Mouse (Mus musculus) left cerebral cortex, postnatal 10 days (tissue): Measurements from ENCODE around the gene Sik3. TPM values are rescaled to one million over a fixed set of nuclear protein-coding genes. Genes with fewer than 3 reads are reported as not detected.

ENCODE experiments used
- DNase-seq, 2 experiments: peaks; one replicate each; pipeline ENCODE4 v3.0.0; 2021 to 2022; ENCODE audit warnings: low spot score in 2 of 2, mixed read lengths in 1 of 2; ENCODE audit errors: extremely low spot score in 1 of 2
- intact Hi-C: fragments of 180-260 bp; cut with DNase I; formaldehyde crosslinking; loops from one replicate; pipeline ENCODE4 v1.15.1; 2025
- total RNA-seq, 2 experiments: library from RNA; stranded (reverse); gene quantifications; 2 replicates each; pipeline ENCODE4 v1.2.3; 2021

The Sik3 gene
- total RNA-seq, 2 experiments from 2014 or later = 77.0 to 82.3 TPM

DNA sequence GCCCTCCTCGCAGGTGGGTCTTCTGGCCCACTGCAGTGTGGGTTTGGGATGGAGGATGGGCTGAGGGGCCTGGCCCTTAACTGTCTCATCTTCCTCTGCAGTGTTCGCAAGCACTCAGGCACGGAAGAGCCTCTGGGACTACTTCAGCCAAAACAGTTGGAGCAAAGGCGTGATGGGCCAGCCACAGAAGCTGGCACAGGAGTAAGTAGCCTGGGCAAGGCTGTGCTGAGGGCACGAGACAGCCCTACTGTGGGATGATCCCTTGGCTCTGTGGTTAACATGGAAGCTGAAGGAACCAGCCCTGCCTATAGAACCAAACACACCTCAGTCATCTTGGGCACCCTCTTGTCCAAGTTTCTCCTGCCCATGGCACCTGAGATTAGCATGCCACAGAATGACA is 256.5 kb downstream of the Sik3 start:
- no peak for DNase-seq
- intact Hi-C loops = no loop called here

DNA sequence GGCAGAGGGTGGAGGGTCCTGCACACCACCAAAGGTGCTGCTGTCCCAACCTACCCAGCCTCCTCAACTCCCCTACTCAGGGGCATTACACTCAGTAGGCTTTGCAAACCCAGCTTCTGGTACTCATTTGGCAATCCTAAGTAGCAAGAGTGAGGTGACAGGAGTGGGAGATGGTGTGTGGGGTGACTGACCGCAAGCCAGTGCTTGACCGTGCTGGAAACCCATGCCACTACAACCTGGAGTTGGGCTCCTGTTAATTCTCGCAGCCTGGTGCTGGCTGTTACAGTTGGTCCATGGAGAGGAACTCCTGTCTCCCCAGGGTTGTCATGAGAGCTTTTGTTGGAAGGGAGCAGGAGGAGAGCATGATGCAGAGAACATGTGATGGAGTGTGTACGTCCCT is 258.2 kb downstream of the Sik3 start:
- DNase-seq = no peak
- intact Hi-C loops = no loop called here

DNA sequence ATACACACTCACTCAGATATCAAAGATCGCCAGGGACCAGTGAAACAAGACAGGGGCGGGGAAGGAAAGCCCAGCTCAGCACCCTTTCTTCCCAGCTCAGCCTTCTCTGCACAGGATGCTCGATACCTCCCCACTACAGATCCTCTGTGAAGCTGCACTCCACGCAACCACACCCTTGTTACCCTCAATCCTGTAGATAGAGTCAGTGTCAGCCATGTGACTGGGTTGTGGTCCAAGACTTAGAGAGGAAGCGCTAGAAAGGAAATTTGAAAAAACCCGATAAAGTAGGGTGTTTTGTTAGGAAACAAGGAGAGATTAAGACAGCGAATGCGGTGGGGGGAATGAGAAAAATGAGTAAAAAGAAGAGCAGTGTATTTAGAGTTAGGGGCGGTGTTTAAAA is 259.4 kb downstream of the Sik3 start:
- intact Hi-C loops = no loop called here
- DNase-seq = no peak

DNA sequence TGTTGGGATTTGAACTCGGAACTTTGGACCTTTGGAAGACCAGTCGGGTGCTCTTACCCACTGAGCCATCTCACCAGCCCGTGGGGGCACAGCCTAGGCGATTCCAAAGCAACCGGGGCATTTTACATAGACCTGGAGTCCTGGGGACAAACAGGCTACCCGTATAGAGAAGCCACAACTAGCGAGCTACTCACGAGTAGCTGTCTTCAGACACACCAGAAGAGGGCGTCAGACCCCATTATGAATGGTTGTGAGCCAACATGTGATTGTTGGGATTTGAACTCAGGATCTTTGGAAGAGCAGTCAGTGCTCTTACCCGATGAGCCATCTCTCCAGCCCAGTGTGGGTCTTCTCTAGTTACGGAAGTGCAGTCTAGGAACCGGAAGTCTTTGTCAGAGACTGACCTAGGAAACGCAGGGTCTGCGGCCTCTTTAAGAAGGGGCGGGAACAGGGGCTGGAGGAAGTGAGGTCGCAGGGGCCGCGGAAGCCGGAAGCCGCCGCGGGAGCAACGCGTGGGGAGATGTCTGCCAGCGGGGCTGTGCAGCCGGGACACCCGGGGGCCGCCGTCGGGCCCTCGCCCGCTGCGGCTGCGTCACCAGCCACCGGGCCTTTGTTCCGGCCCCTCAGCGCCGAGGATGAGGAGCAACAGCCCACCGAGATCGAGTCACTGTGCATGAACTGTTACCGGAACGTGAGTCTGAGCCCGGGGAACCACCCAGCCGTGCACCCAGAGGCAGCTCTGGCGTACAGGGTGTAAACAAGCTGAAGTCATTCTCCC is 260.2 kb downstream of the Sik3 start, which contains the start of gene Zpr1:
Gene Zpr1 (plus strand): TSS at position 388 of the 778 bp plus-strand sequence.
- intact Hi-C loops = no loop called here
- DNase-seq = peak; percentile 88 to 93

Other genes starting within 250 kb of the Sik3 start
- 10 to 100 TPM; 20.5 to 22.2 TPM for gene Cep164, start 184.1 kb upstream of the Sik3 start, total RNA-seq
- gene Bace1, start 174.2 kb upstream of the Sik3 start, total RNA-seq = 100 to 1,000 TPM; 111 to 114 TPM
- 10 to 100 TPM; 26.2 to 26.6 TPM for gene Pcsk7, start 106.3 kb upstream of the Sik3 start, total RNA-seq
- 10 to 100 TPM; 73.9 to 76.4 TPM for gene Rnf214, start 105.9 kb upstream of the Sik3 start, total RNA-seq
- 10 to 100 TPM in 1 of 2 experiments, 1 to 10 TPM in 1; 9.7 to 11.1 TPM for gene Tagln, start 76.8 kb upstream of the Sik3 start, total RNA-seq
- gene Sidt2, start 57.6 kb upstream of the Sik3 start, total RNA-seq = 100 to 1,000 TPM; 104 to 115 TPM
- gene Pafah1b2, start 130 bp upstream of the Sik3 start, total RNA-seq = 100 to 1,000 TPM; 223 to 224 TPM
- gene Apoa1, start 215.8 kb downstream of the Sik3 start, total RNA-seq = under 1 TPM; 0.47 to 0.56 TPM
- gene Apoc3, start 222.8 kb downstream of the Sik3 start, total RNA-seq = not detected
- not detected for gene Apoa4, start 227.9 kb downstream of the Sik3 start, total RNA-seq